Mouse (Mus musculus): Measurements from ENCODE around the gene Fam187b. TPM values are rescaled to one million over a fixed set of nuclear protein-coding genes. Genes with fewer than 3 reads are reported as not detected.

Fam187b gene
- polyA plus RNA-seq, 1 experiment from 2014 or later: 1.3 TPM

- Histone ChIP-seq H3K36me3 (peaks cover 72% of the 10 kb centered on the region), H3K27me3 (ENCODE audit: low read depth, poor library complexity, severe bottlenecking) (no peaks in the 10 kb centered on the region), H3K4me1 (peaks cover 17% of the 10 kb centered on the region), H3K27ac (no peak overlapping the region), H3K9me3 (replicated peaks) (no peaks in the 10 kb centered on the region), H3K4me3 (no peak overlapping the region)
- DNase-seq (ENCODE audit: low spot score): no peak
- 90% methylated on average over 6 of the region's 6 CpGs for WGBS
These were observed 20.1 kb upstream of the Fam187b start for GRCm38 (mm10) chr7:30953459-30953858.

GRCm38 (mm10) chr7:30954036-30954435, 19.6 kb upstream of the Fam187b start:
- Histone ChIP-seq H3K27me3 (ENCODE audit: low read depth, poor library complexity, severe bottlenecking) (no peaks in the 10 kb centered on the region), H3K36me3 (peaks cover 74% of the 10 kb centered on the region), H3K4me1 (peaks cover 19% of the 10 kb centered on the region), H3K27ac (no peak overlapping the region), H3K9me3 (replicated peaks) (no peaks in the 10 kb centered on the region), H3K4me3 (no peak overlapping the region)
- 94% methylated on average over 3 of the region's 3 CpGs for WGBS
- DNase-seq (ENCODE audit: low spot score): peak; percentile 26

DNA sequence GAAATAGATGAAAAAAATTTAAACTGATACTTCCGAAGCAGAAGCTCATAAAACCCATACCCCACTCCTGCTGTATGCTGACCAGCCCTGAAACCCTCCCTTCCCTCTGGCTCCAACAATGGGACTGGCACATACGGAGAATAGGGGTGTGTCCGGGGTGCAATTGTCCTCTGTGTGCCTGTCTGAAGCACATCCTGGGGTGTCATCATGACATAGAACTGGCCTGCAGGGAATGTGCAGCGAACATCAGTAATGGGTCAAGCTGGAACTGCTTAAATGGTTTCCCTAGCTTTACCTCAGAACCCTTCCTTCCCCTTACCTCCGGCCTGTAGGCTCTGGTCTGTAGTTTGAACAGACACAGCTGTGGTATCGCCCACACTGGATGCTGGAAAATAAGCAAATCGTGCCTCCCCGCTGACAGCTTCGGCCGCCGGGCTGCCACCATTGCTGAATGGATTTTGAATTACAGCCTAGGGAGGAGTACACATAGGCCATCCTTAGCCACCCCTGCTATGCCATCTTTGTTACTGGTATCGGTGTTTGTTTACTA, 18.5 kb upstream of the Fam187b start:
- Histone ChIP-seq H3K27me3 (ENCODE audit: low read depth, poor library complexity, severe bottlenecking) (no peaks in the 10 kb centered on the region), H3K36me3 (peaks cover 74% of the 10 kb centered on the region), H3K9me3 (replicated peaks) (no peaks in the 10 kb centered on the region), H3K27ac (no peak overlapping the region), H3K4me3 (peak overlapping the region; percentile 94), H3K4me1 (peaks cover 19% of the 10 kb centered on the region)
- 91% methylated on average over 12 of the region's 12 CpGs for WGBS
- peak; percentile 27 for DNase-seq (ENCODE audit: low spot score)

DNA sequence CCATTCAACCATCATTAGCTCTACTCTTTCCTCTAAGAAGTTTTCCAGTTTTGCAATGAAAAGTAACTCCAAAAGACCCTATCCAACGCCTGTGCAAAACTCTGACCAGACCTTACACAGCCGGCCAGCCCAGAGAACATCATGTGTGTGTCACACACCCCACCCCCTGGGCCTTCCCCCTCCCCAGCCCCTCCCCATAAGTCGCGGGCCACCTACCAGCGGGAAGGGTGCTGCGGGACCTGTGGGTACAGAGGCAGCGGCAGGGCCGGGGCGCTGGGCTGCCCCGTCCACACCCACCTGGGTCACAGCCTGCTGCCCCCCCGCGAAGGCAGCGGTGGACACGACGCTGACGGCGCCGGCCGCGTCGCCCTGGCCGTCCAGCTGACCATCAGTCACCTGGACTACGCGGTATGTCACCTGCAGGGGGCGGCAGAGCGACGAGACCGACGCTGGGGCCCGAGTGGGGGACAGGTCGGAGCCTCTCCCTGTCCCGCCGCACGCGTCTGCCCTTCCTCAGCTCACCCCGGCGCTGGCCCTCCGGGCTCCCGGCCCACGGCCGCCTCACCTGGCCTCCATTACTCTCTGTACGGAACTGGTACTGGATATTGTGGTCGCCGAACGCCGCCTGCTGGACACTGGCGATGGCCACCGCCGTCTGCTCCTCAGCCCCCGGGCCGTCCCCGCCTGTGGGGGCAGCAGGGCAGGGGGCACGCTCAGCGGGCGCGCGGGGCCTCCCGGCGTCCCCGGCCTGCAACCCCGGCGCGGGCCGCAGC, 17.8 kb upstream of the Fam187b start:
- under 1% methylated on average over 64 of the region's 64 CpGs for WGBS
- H3K27ac ChIP-seq: peak overlapping the region; percentile 100
- H3K4me1 ChIP-seq: peaks cover 19% of the 10 kb centered on the region
- H3K9me3 ChIP-seq (replicated peaks): no peaks in the 10 kb centered on the region
- H3K27me3 ChIP-seq (ENCODE audit: low read depth, poor library complexity, severe bottlenecking): no peaks in the 10 kb centered on the region
- peaks cover 67% of the 10 kb centered on the region for H3K36me3 ChIP-seq
- DNase-seq (ENCODE audit: low spot score): peak; percentile 94
- peak overlapping the region; percentile 94 for H3K4me3 ChIP-seq

GRCm38 (mm10) chr7:30956357-30956751, 17.2 kb upstream of the Fam187b start:
- Histone ChIP-seq H3K9me3 (replicated peaks) (no peaks in the 10 kb centered on the region), H3K4me1 (peaks cover 19% of the 10 kb centered on the region), H3K27ac (peak overlapping the region; percentile 100), H3K4me3 (peak overlapping the region; percentile 94), H3K27me3 (ENCODE audit: low read depth, poor library complexity, severe bottlenecking) (no peaks in the 10 kb centered on the region), H3K36me3 (peaks cover 63% of the 10 kb centered on the region)
- 1% methylated on average over 34 of the region's 49 CpGs for WGBS
- DNase-seq (ENCODE audit: low spot score): no peak

- H3K4me1 ChIP-seq: peaks cover 19% of the 10 kb centered on the region
- peak within 1 kb of the TSS; percentile 94 for H3K4me3 ChIP-seq
- peak; percentile 87 for DNase-seq (ENCODE audit: low spot score)
- no peaks in the 10 kb centered on the region for H3K9me3 ChIP-seq (replicated peaks)
- H3K27ac ChIP-seq: peak within 1 kb of the TSS; percentile 100
- H3K36me3 ChIP-seq: peaks cover 61% of the 10 kb centered on the region
- WGBS: 6% methylated on average over 62 of the region's 82 CpGs
- H3K27me3 ChIP-seq (ENCODE audit: low read depth, poor library complexity, severe bottlenecking): no peaks in the 10 kb centered on the region
These were observed 16.7 kb upstream of the Fam187b start, which contains the start of gene Usf2 for GRCm38 (mm10) chr7:30956756-30957366. TSS of gene Usf2 (minus strand) at chr7:30956803.

- WGBS: under 1% methylated on average over 43 of the region's 43 CpGs
- Histone ChIP-seq H3K27me3 (ENCODE audit: low read depth, poor library complexity, severe bottlenecking) (no peaks in the 10 kb centered on the region), H3K36me3 (peaks cover 60% of the 10 kb centered on the region), H3K4me3 (peak overlapping the region; percentile 94), H3K9me3 (replicated peaks) (no peaks in the 10 kb centered on the region), H3K4me1 (peaks cover 19% of the 10 kb centered on the region), H3K27ac (peak overlapping the region; percentile 100)
- DNase-seq (ENCODE audit: low spot score): peak; percentile 93
These were observed 16.2 kb upstream of the Fam187b start for GRCm38 (mm10) chr7:30957367-30957783.

- Histone ChIP-seq H3K4me3 (peak overlapping the region; percentile 94), H3K27ac (peak overlapping the region; percentile 100), H3K36me3 (peaks cover 51% of the 10 kb centered on the region), H3K27me3 (ENCODE audit: low read depth, poor library complexity, severe bottlenecking) (no peaks in the 10 kb centered on the region), H3K9me3 (replicated peaks) (no peaks in the 10 kb centered on the region), H3K4me1 (peaks cover 19% of the 10 kb centered on the region)
- WGBS: 74% methylated on average over 28 of the region's 28 CpGs
- DNase-seq (ENCODE audit: low spot score): no peak
These were observed 15.3 kb upstream of the Fam187b start for GRCm38 (mm10) chr7:30958109-30958865.

DNA sequence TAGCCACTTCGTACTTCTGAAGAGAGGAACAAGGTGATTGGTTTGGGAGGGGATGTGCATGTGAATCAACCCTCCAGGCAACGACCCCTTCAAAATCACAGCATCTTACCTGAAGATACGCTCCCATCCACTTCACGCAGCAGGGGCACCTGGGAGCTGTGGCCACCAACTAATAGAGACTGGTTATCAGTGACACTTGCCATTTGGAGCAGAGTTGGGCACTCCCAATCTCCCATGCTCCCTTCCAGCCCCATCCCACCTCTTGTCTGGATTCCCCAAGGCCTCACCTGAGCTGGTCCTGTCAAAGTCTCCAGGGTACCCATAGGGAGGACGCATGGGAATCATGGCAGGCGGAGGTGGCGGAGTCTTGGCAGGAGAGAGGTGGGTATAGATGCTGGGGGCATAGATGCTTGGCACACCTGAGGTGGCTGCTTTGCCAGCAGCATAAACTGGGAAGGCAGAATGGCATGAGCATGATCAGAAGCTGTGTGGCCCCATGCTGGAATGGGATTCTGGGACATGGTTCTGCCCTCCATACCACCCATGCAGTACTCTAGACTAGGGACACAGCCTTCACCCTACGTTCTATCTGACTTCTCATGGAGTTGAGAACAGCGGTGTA, 14.6 kb upstream of the Fam187b start:
- H3K4me3 ChIP-seq: no peak overlapping the region
- peaks cover 44% of the 10 kb centered on the region for H3K36me3 ChIP-seq
- no peaks in the 10 kb centered on the region for H3K9me3 ChIP-seq (replicated peaks)
- H3K27ac ChIP-seq: no peak overlapping the region
- DNase-seq (ENCODE audit: low spot score): no peak
- peaks cover 19% of the 10 kb centered on the region for H3K4me1 ChIP-seq
- 98% methylated on average over 9 of the region's 9 CpGs for whole genome bisulfite sequencing
- no peaks in the 10 kb centered on the region for H3K27me3 ChIP-seq (ENCODE audit: low read depth, poor library complexity, severe bottlenecking)

- H3K9me3 ChIP-seq (replicated peaks): no peaks in the 10 kb centered on the region
- WGBS: 90% methylated on average over 6 of the region's 6 CpGs
- H3K36me3 ChIP-seq: peaks cover 35% of the 10 kb centered on the region
- no peak for DNase-seq (ENCODE audit: low spot score)
- H3K4me3 ChIP-seq: no peak overlapping the region
- H3K27ac ChIP-seq: no peak overlapping the region
- no peaks in the 10 kb centered on the region for H3K27me3 ChIP-seq (ENCODE audit: low read depth, poor library complexity, severe bottlenecking)
- peaks cover 19% of the 10 kb centered on the region for H3K4me1 ChIP-seq
These were observed 13.7 kb upstream of the Fam187b start for GRCm38 (mm10) chr7:30959786-30960349.

- Histone ChIP-seq H3K4me1 (peaks cover 16% of the 10 kb centered on the region), H3K27ac (no peak overlapping the region), H3K9me3 (replicated peaks) (no peaks in the 10 kb centered on the region), H3K36me3 (peaks cover 34% of the 10 kb centered on the region), H3K4me3 (no peak overlapping the region), H3K27me3 (ENCODE audit: low read depth, poor library complexity, severe bottlenecking) (no peaks in the 10 kb centered on the region)
- no peak for DNase-seq (ENCODE audit: low spot score)
- 93% methylated on average over 5 of the region's 5 CpGs for WGBS
These were observed 10.7 kb upstream of the Fam187b start for GRCm38 (mm10) chr7:30962862-30963261.

GRCm38 (mm10) chr7:30964366-30964765, 9.2 kb upstream of the Fam187b start:
- Histone ChIP-seq H3K9me3 (replicated peaks) (no peaks in the 10 kb centered on the region), H3K4me3 (no peak overlapping the region), H3K27me3 (ENCODE audit: low read depth, poor library complexity, severe bottlenecking) (no peaks in the 10 kb centered on the region), H3K36me3 (peaks cover 19% of the 10 kb centered on the region; the same call in 1 of the 2 replicates), H3K27ac (no peak overlapping the region), H3K4me1 (peaks cover 15% of the 10 kb centered on the region)
- DNase-seq (ENCODE audit: low spot score): no peak
- 90% methylated on average over 7 of the region's 7 CpGs for WGBS

Measured in limb, embryonic 10.5 days (tissue).